Mouse (Mus musculus): ENCODE results near the gene Gm48551.

- TF ChIP-seq CTCF (IDR thresholded peaks at IDR 0.05; ENCODE audit: insufficient read depth, low read length), result no peak
- no peak for TF ChIP-seq POLR2A (IDR thresholded peaks at IDR 0.05; ENCODE audit: borderline replicate concordance, extremely low read depth, low read depth, low read length)
These were observed 4.3 kb downstream of the Gm48551 start, which contains the start of gene Gm48552 for GRCm38 (mm10) chr10:81388505-81389055.

All from lung, adult 2 months (tissue).